Mouse (Mus musculus): ENCODE data around the gene Znfx1. TPM values are rescaled to one million over a fixed set of nuclear protein-coding genes. Genes with fewer than 3 reads are reported as not detected.

Gene Znfx1
- polyA plus RNA-seq, 1 experiment from 2014 or later = 10.2 TPM

DNA sequence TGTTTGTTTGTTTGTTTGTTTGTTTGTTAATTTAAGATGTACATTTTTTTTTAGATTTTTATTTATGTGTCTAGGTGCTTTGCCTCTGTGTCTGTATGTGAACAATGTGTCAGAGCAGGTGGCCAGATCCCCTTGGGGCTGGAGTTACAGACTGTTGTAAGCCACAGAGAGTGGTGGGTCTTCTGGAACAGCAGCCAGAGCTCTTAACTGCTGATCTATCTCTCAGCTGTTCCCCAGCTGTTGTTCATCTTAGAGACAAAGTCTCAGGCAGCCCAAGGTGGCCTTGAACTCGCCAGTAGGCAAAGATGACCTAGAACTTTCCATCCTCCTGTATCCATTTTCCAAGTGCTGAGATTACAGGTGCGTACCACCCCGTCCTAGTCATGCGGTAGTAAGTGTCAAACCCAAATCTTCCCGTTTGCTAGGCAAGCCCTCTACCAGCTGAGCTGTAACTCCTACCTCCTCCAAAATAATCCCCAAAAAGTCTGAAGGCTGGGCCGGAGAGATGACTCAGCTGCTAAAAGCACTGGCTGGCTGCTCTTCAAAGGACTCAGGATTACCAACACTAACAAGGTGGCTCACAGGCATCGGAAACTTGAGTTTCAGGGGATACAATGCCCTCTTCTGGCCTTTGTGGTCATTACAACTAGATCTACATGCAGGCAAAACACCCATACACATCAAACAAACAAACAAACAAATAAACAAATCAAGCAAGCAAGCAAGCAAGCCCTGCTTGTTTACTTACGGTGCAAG is 58.5 kb downstream of the Znfx1 start:
- 37% methylated on average over 8 of the region's 8 CpGs for WGBS
- DNase-seq (ENCODE audit: low spot score) (peak; percentile 89), ATAC-seq (ENCODE audit: low read depth) (peak; percentile 72; the same call in 1 of the 2 replicates)

DNA sequence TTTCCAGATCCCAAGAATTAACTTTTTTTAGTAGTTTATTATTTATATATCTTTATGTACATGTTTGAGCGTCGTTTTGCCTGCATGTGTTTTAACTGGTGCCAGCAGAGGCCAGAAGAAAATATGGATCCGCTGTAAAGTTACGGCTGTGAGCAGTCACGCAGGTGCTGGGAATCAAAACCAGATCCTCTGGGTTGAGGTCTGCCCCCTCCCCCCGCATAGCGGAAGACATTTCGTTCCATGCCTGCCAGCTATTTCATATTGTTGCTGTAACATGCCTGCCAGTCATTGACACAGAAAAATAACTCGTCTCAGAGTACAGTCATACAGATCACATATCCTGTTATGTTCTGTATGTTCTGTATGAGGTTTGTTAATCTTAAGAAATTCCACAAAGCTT is 61.3 kb downstream of the Znfx1 start:
- H3K4me2 ChIP-seq (ENCODE audit: low read depth, low read length) = no peak overlapping the region
- no peaks in the 10 kb centered on the region for H3K9me3 ChIP-seq (ENCODE audit: control insufficient read depth, low read length)
- no peaks in the 10 kb centered on the region for H3K27me3 ChIP-seq (replicated peaks; ENCODE audit: control insufficient read depth, insufficient read depth, low read length)
- no peaks in the 10 kb centered on the region for H3K4me1 ChIP-seq (ENCODE audit: control insufficient read depth, insufficient read depth, low read length)
- WGBS = 38% methylated on average over 9 of the region's 9 CpGs
- no peak overlapping the region for H3K4me3 ChIP-seq (ENCODE audit: low read depth, low read length)
- ATAC-seq (ENCODE audit: low read depth) (no peak), DNase-seq (ENCODE audit: low spot score) (peak; percentile 51)
- no peak overlapping the region for H3K9ac ChIP-seq (ENCODE audit: low read depth, low read length)
- H3K36me3 ChIP-seq (ENCODE audit: control insufficient read depth, insufficient read depth, low read length) = no peaks in the 10 kb centered on the region
- H3K27ac ChIP-seq (replicated peaks; ENCODE audit: low read depth, low read length) = no peak overlapping the region

More for the DNA sequence above, 58.5 kb downstream of the Znfx1 start:
- Histone ChIP-seq H3K9me3 (ENCODE audit: control insufficient read depth, low read length) (no peaks in the 10 kb centered on the region), H3K27ac (replicated peaks; ENCODE audit: low read depth, low read length) (no peak overlapping the region), H3K9ac (ENCODE audit: low read depth, low read length) (no peak overlapping the region), H3K4me1 (ENCODE audit: control insufficient read depth, insufficient read depth, low read length) (no peaks in the 10 kb centered on the region), H3K36me3 (ENCODE audit: control insufficient read depth, insufficient read depth, low read length) (no peaks in the 10 kb centered on the region), H3K4me3 (ENCODE audit: low read depth, low read length) (no peak overlapping the region), H3K4me2 (ENCODE audit: low read depth, low read length) (no peak overlapping the region), H3K27me3 (replicated peaks; ENCODE audit: control insufficient read depth, insufficient read depth, low read length) (no peaks in the 10 kb centered on the region)

DNA sequence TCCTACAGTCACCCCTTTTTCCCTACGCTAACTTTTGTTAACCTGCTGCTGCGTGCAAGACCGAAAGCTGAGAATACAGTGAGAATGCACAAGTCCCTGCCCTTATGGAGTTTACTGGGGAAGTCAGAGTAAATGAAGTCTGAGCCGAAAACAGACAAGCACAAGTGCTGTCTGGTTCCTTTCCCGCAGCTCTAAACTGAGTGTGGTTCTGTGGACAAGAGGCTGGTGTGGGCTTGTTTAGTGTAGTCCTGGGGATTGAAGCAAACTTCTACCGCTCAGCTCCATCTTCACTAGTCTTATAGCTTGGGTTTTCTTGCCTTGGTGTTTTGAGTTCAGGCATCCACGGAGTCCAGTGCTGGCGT is 66.3 kb downstream of the Znfx1 start:
- H3K4me2 ChIP-seq (ENCODE audit: low read depth, low read length) = peak overlapping the region; percentile 92
- ATAC-seq (ENCODE audit: low read depth) (no peak), DNase-seq (ENCODE audit: low spot score) (no peak)
- H3K27me3 ChIP-seq (replicated peaks; ENCODE audit: control insufficient read depth, insufficient read depth, low read length) = no peaks in the 10 kb centered on the region
- H3K9ac ChIP-seq (ENCODE audit: low read depth, low read length) = peak overlapping the region; percentile 99
- 39% methylated on average over 8 of the region's 8 CpGs for WGBS
- peak overlapping the region; percentile 84 for H3K4me3 ChIP-seq (ENCODE audit: low read depth, low read length)
- no peaks in the 10 kb centered on the region for H3K9me3 ChIP-seq (ENCODE audit: control insufficient read depth, low read length)
- peaks cover 22% of the 10 kb centered on the region for H3K4me1 ChIP-seq (ENCODE audit: control insufficient read depth, insufficient read depth, low read length)
- no peaks in the 10 kb centered on the region for H3K36me3 ChIP-seq (ENCODE audit: control insufficient read depth, insufficient read depth, low read length)
- H3K27ac ChIP-seq (replicated peaks; ENCODE audit: low read depth, low read length) = peak overlapping the region; percentile 97

DNA sequence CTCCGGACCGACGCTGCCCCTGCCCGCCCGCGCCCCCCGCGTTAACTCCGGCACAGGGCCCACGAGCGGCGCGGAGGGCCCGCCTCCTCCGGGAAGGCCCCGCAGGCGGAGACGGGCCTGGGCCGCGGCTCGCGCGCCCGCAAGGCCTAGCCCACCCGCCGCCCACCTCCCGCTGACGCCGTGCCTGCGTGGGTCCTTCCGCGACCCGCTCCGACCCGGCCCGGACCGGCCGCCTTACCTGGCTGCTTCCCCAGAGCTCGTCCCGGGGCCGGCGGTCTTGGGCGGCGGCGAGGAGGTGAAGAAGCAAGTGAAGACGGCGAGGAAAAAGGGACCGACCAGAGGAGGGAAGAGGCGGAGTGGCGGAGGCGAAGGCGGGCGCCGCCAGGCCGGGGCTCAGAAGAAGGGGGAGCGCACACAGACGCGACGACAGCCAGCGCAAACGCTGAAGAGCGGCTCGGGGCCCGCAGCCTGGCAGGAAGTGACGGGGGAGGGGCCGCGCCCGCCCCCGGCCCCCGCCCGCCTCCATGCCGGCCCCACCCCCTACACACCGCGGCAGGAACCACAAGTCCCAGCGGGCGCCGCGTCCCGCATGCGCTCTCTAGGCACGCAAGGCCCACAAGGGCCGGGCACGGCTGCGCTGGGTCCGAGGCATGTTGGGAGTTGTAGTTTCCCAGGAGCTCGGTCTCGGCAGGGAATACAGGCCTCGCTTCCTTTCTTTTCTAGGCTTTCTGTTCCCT is 66.9 kb downstream of the Znfx1 start, which contains the start of gene Stau1:
Gene Stau1 (minus strand): TSS at position 504 of the 737 bp plus-strand sequence.
- Histone ChIP-seq H3K4me3 (ENCODE audit: low read depth, low read length) (peak within 1 kb of the TSS; percentile 84), H3K9me3 (ENCODE audit: control insufficient read depth, low read length) (no peaks in the 10 kb centered on the region), H3K4me2 (ENCODE audit: low read depth, low read length) (peak within 1 kb of the TSS; percentile 92), H3K4me1 (ENCODE audit: control insufficient read depth, insufficient read depth, low read length) (peaks cover 25% of the 10 kb centered on the region), H3K36me3 (ENCODE audit: control insufficient read depth, insufficient read depth, low read length) (no peaks in the 10 kb centered on the region), H3K9ac (ENCODE audit: low read depth, low read length) (peak within 1 kb of the TSS; percentile 99), H3K27ac (replicated peaks; ENCODE audit: low read depth, low read length) (peak within 1 kb of the TSS; percentile 97), H3K27me3 (replicated peaks; ENCODE audit: control insufficient read depth, insufficient read depth, low read length) (no peaks in the 10 kb centered on the region)
- WGBS = under 1% methylated on average over 36 of the region's 88 CpGs
- ATAC-seq (ENCODE audit: low read depth) = peak; percentile 100
- DNase-seq (ENCODE audit: low spot score) = peak; percentile 99

DNA sequence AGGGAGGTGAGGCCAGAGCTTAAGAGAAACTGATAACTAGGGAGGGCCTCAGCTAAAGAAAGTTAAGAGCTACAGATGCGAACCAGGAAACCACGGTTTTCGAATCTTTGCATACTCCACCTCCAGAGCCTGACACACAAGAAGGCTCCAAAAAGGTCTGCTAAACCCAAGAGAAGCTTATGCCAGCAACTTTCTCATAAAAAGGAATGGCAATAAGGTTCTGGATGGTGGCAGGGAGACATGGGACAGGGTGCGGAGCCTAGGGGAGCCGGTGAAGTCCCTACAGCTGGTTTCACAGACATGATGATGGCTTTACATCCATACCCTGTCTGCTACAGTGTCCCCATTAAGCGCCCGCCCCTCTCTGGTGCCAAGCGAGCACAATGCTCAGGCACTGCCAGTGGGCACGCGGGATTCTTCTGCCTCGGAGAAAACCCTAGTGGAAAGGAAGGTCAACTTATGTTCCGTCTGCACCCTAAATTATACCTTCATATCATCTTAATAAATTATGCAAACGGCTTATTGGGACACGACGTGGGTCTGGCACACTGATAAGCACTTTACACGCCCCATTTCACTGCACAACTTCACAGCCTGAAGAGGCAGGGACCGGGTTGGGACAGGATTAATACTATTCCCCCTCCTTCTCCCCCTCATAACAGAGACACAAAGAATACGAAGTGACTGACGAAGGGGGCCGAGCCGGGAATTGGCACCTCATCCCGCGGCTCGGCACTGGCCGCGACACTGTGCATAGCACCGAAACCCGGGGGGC is 67.6 kb downstream of the Znfx1 start:
- peak overlapping the region; percentile 97 for H3K27ac ChIP-seq (replicated peaks; ENCODE audit: low read depth, low read length)
- DNase-seq (ENCODE audit: low spot score) (no peak), ATAC-seq (ENCODE audit: low read depth) (no peak; the same call in 1 of the 2 replicates)
- H3K36me3 ChIP-seq (ENCODE audit: control insufficient read depth, insufficient read depth, low read length) = no peaks in the 10 kb centered on the region
- 3% methylated on average over 26 of the region's 28 CpGs for WGBS
- H3K4me3 ChIP-seq (ENCODE audit: low read depth, low read length) = peak overlapping the region; percentile 84
- H3K9me3 ChIP-seq (ENCODE audit: control insufficient read depth, low read length) = no peaks in the 10 kb centered on the region
- peak overlapping the region; percentile 92 for H3K4me2 ChIP-seq (ENCODE audit: low read depth, low read length)
- peak overlapping the region; percentile 99 for H3K9ac ChIP-seq (ENCODE audit: low read depth, low read length)
- peaks cover 29% of the 10 kb centered on the region for H3K4me1 ChIP-seq (ENCODE audit: control insufficient read depth, insufficient read depth, low read length)
- no peaks in the 10 kb centered on the region for H3K27me3 ChIP-seq (replicated peaks; ENCODE audit: control insufficient read depth, insufficient read depth, low read length)

DNA sequence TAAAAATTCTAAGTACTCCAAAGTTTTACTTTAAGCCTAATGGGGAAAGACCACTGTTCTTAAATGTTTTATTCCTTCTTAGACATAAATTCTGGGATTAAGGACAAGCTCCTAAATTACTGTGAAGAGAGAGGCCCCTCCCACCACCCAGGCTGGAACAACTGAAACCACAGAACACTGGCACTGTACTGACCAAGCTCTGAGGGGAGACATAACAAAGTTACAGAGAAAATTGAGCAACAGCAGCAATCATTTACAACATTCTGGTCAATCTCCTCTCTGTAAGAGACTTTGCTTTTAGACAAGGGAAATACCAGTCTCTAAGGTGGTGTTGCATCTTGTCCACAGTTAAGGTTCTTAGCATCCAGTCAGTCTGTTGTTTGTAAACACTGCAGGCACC is 70.9 kb downstream of the Znfx1 start:
- Histone ChIP-seq H3K4me2 (ENCODE audit: low read depth, low read length) (no peak overlapping the region), H3K9me3 (ENCODE audit: control insufficient read depth, low read length) (no peaks in the 10 kb centered on the region), H3K4me1 (ENCODE audit: control insufficient read depth, insufficient read depth, low read length) (peaks cover 29% of the 10 kb centered on the region), H3K27ac (replicated peaks; ENCODE audit: low read depth, low read length) (0 out of 2 replicates have a peak overlapping the region, but pooled peaks have one; percentile 29), H3K36me3 (ENCODE audit: control insufficient read depth, insufficient read depth, low read length) (no peaks in the 10 kb centered on the region), H3K4me3 (ENCODE audit: low read depth, low read length) (no peak overlapping the region), H3K9ac (ENCODE audit: low read depth, low read length) (0 out of 2 replicates have a peak overlapping the region, but pooled peaks have one; percentile 30), H3K27me3 (replicated peaks; ENCODE audit: control insufficient read depth, insufficient read depth, low read length) (no peaks in the 10 kb centered on the region)
- DNase-seq (ENCODE audit: low spot score) (no peak), ATAC-seq (ENCODE audit: low read depth) (no peak)

DNA sequence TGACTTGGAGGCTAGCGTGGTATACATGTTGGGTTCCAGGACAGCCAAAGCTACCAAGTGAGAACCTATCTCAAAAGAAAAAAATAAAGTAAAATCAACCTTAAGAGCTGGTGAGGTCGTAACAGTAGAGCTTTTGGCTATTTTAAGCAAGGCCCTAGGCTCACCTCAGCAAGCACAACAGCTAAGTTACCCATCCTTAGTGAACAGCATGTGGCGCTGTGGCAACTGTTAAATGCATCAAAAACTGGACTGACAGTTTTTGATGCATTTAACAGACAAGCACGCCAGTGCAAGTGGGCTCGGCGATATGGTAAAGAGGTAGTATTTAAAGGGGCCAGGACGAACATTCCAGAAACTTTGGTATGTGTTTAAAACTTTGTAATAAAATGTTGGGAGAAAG is 72.0 kb downstream of the Znfx1 start:
- H3K27me3 ChIP-seq (replicated peaks; ENCODE audit: control insufficient read depth, insufficient read depth, low read length) = no peaks in the 10 kb centered on the region
- H3K36me3 ChIP-seq (ENCODE audit: control insufficient read depth, insufficient read depth, low read length) = no peaks in the 10 kb centered on the region
- peaks cover 29% of the 10 kb centered on the region for H3K4me1 ChIP-seq (ENCODE audit: control insufficient read depth, insufficient read depth, low read length)
- no peak overlapping the region; the same call in 1 of the 2 replicates for H3K9ac ChIP-seq (ENCODE audit: low read depth, low read length)
- ATAC-seq (ENCODE audit: low read depth) (no peak), DNase-seq (ENCODE audit: low spot score) (peak; percentile 23)
- H3K27ac ChIP-seq (replicated peaks; ENCODE audit: low read depth, low read length) = 0 out of 2 replicates have a peak overlapping the region, but pooled peaks have one; percentile 17
- no peaks in the 10 kb centered on the region for H3K9me3 ChIP-seq (ENCODE audit: control insufficient read depth, low read length)
- H3K4me3 ChIP-seq (ENCODE audit: low read depth, low read length) = no peak overlapping the region
- no peak overlapping the region for H3K4me2 ChIP-seq (ENCODE audit: low read depth, low read length)
- 69% methylated on average over 7 of the region's 7 CpGs for WGBS
